Mouse (Mus musculus) Patski (cell line): ENCODE measurements around the gene Sppl2b. TPM values are rescaled to one million over a fixed set of nuclear protein-coding genes. Genes with fewer than 3 reads are reported as not detected.

Experiments
- ATAC-seq: fragments of 100-300 bp; one replicate; pipeline ENCODE4 v1.8.0; 2021
- CTCF ChIA-PET: fragments of 350-600 bp; sonication (Branson Sonifier 250); formaldehyde crosslinking; loops from one replicate; lab custom pipeline; 2022; ENCODE audit warnings: inconsistent platforms; lab: Charles Lee
- POLR2A ChIA-PET: fragments of 350-600 bp; sonication (Branson Sonifier 250); formaldehyde crosslinking; loops from one replicate; lab custom pipeline; 2022; ENCODE audit warnings: antibody characterized with exemption, inconsistent platforms; lab: Charles Lee
- DNase-seq: peaks from one replicate; pipeline ENCODE4 v3.0.0-alpha.2; 2011; ENCODE audit warnings: low read depth, low spot score
- H3K27me3 ChIP-seq: fragments of 371-371 bp; one replicate; pipeline ENCODE4 v1.5.1; 2021
- CTCF ChIP-seq: fragments of 100-300 bp; IDR thresholded peaks from one replicate; pipeline ENCODE4 v1.5.1; 2021
- in situ Hi-C: fragments of 300-500 bp; cut with MboI; formaldehyde crosslinking; loops from 3 replicates; pipeline ENCODE4 v1.11.1; 2018; ENCODE audit warnings: low pct_unique_long_range_greater_than_20kb, mixed read lengths
- polyA plus RNA-seq: library from polyadenylated mRNA; unstranded; gene quantifications from one replicate; pipeline ENCODE4 v1.2.3, GENCODE M21; 2021

Sppl2b gene
- polyA plus RNA-seq, 1 experiment from 2014 or later: 36.8 TPM

- in situ Hi-C loops: no loop called here
- CTCF ChIA-PET: interaction anchor here (0.8 to 0.9 kb wide), 3 partner anchors 80 to 93 kb away, joined by 3 read pairs; no protein-coding TSS in a partner anchor
- TF ChIP-seq CTCF: no peak
Measured at GRCm38 (mm10) chr10:80901409-80902272, 46.6 kb downstream of the Sppl2b start.

GRCm38 (mm10) chr10:80902273-80902940 is 47.3 kb downstream of the Sppl2b start:
- in situ Hi-C loops: no loop called here
- DNase-seq (no peak), ATAC-seq (no peak)
- ChIA-PET CTCF (interaction anchor here (0.8 kb wide), 1 partner anchor 79 kb away, joined by 3 read pairs; no protein-coding TSS in a partner anchor), POLR2A (no interaction called here)
- no peaks in the 10 kb centered on the region for H3K27me3 ChIP-seq
- no peak for TF ChIP-seq CTCF

More at GRCm38 (mm10) chr10:80901409-80902272, 46.6 kb downstream of the Sppl2b start:
- no peaks in the 10 kb centered on the region for H3K27me3 ChIP-seq
- POLR2A ChIA-PET: no interaction called here
- peak; percentile 22 for DNase-seq
- no peak for ATAC-seq

GRCm38 (mm10) chr10:80903282-80903681 is 48.2 kb downstream of the Sppl2b start:
- no peak for DNase-seq
- no peak for TF ChIP-seq CTCF
- ChIA-PET CTCF (no interaction called here), POLR2A (no interaction called here)
- no peaks in the 10 kb centered on the region for H3K27me3 ChIP-seq
- ATAC-seq: no peak
- in situ Hi-C loops: no loop called here

- in situ Hi-C loops: no loop called here
- DNase-seq (no peak), ATAC-seq (no peak)
- TF ChIP-seq CTCF: no peak
- ChIA-PET POLR2A (interaction anchor here (0.6 kb wide), 1 partner anchor 25 kb away, joined by 4 read pairs; no protein-coding TSS in a partner anchor), CTCF (interaction anchor here (0.9 kb wide), 1 partner anchor 87 kb away, joined by 3 read pairs; no protein-coding TSS in a partner anchor)
- no peaks in the 10 kb centered on the region for H3K27me3 ChIP-seq
Measured at GRCm38 (mm10) chr10:80904004-80904693, 49.1 kb downstream of the Sppl2b start.

- in situ Hi-C loops: no loop called here
- no peak for TF ChIP-seq CTCF
- DNase-seq: no peak
- ChIA-PET POLR2A (no interaction called here), CTCF (interaction anchor here (0.9 kb wide), 1 partner anchor 86 kb away, joined by 3 read pairs; no protein-coding TSS in a partner anchor)
- ATAC-seq: no peak
- no peaks in the 10 kb centered on the region for H3K27me3 ChIP-seq
Measured at GRCm38 (mm10) chr10:80904709-80905108, 49.6 kb downstream of the Sppl2b start.

GRCm38 (mm10) chr10:80909375-80910162 is 54.5 kb downstream of the Sppl2b start:
- in situ Hi-C loops: no loop called here
- ATAC-seq: no peak
- POLR2A ChIA-PET: no interaction called here
- CTCF ChIA-PET: no interaction called here
- H3K27me3 ChIP-seq: no peaks in the 10 kb centered on the region
- DNase-seq: no peak
- TF ChIP-seq CTCF: no peak

GRCm38 (mm10) chr10:80911354-80911753 is 56.3 kb downstream of the Sppl2b start:
- TF ChIP-seq CTCF: no peak
- no peaks in the 10 kb centered on the region for H3K27me3 ChIP-seq
- POLR2A ChIA-PET: no interaction called here
- CTCF ChIA-PET: no interaction called here
- in situ Hi-C loops: no loop called here
- ATAC-seq (no peak), DNase-seq (no peak)

GRCm38 (mm10) chr10:80911891-80912290 is 56.8 kb downstream of the Sppl2b start:
- in situ Hi-C loops: no loop called here
- CTCF ChIA-PET: no interaction called here
- POLR2A ChIA-PET: no interaction called here
- no peaks in the 10 kb centered on the region for H3K27me3 ChIP-seq
- TF ChIP-seq CTCF: no peak
- no peak for ATAC-seq
- DNase-seq: no peak

GRCm38 (mm10) chr10:80913364-80914011 is 58.4 kb downstream of the Sppl2b start:
- in situ Hi-C loops: no loop called here
- DNase-seq (no peak), ATAC-seq (no peak)
- CTCF ChIA-PET: no interaction called here
- H3K27me3 ChIP-seq: no peaks in the 10 kb centered on the region
- POLR2A ChIA-PET: no interaction called here
- TF ChIP-seq CTCF: no peak
